Mouse (Mus musculus) heart, embryonic 10.5 days (tissue): ENCODE data around the gene Cant1. TPM values are rescaled to one million over a fixed set of nuclear protein-coding genes. Genes with fewer than 3 reads are reported as not detected.
A peak's percentile ranks its signal among the peaks of the same experiment; 100 is the strongest.

ENCODE experiments used
- DNase-seq: peaks from one replicate; pipeline ENCODE4 v3.0.0-alpha.2; 2017; ENCODE audit warnings: low spot score
- H3K27ac ChIP-seq: fragments of 300-500 bp; sonication (generic); 2 replicates; pipeline ENCODE4 v1.5.1; 2016; ENCODE audit warnings: mild to moderate bottlenecking
- H3K27me3 ChIP-seq: fragments of 300-500 bp; sonication (generic); 2 replicates; pipeline ENCODE4 v1.6.1; 2016; ENCODE audit warnings: mild to moderate bottlenecking; ENCODE audit not compliant: poor library complexity, insufficient read depth, severe bottlenecking
- H3K36me3 ChIP-seq: fragments of 300-500 bp; sonication (generic); 2 replicates; pipeline ENCODE4 v1.6.1; 2016; ENCODE audit warnings: mild to moderate bottlenecking, moderate library complexity
- H3K4me1 ChIP-seq: fragments of 300-500 bp; sonication (generic); 2 replicates; pipeline ENCODE4 v1.6.1; 2016; ENCODE audit warnings: mild to moderate bottlenecking
- H3K4me3 ChIP-seq: fragments of 300-500 bp; sonication (generic); 2 replicates; pipeline ENCODE4 v1.5.1; 2016; ENCODE audit warnings: mild to moderate bottlenecking, moderate library complexity
- H3K9me3 ChIP-seq: fragments of 300-500 bp; sonication (generic); 2 replicates; pipeline ENCODE4 v1.6.1; 2016; ENCODE audit warnings: mild to moderate bottlenecking, moderate library complexity
- WGBS: fragments of 180-500 bp; shearing (Covaris S2); methylation state at CpG from one replicate; pipeline ENCODE4 v1.1.7; 2016; 5-methylcytosine and 5-hydroxymethylcytosine counted together
- polyA plus RNA-seq: library from polyadenylated mRNA; unstranded; fragments of >200 nt; fragmentation: Nextera tagmentation; extraction: Ambion mirVana; gene quantifications from 2 replicates; pipeline ENCODE4 v1.2.1, GENCODE M21; 2016

Cant1 gene
- polyA plus RNA-seq = 22.4 and 23.5 TPM in 2 replicates

GRCm38 (mm10) chr11:118418834-118419504 lies at the start of gene Cant1:
Gene Cant1 (minus strand): TSS chr11:118419086.
- H3K36me3 ChIP-seq = peaks cover 31% of the 10 kb centered on the region
- H3K4me1 ChIP-seq = peaks cover 35% of the 10 kb centered on the region
- H3K27me3 ChIP-seq = peaks cover 5% of the 10 kb centered on the region; the same call in 1 of the 2 replicates
- peak; percentile 99 for DNase-seq
- WGBS = under 1% methylated on average over 50 of the region's 50 CpGs
- H3K4me3 ChIP-seq = peak within 1 kb of the TSS; percentile 92
- peak within 1 kb of the TSS; percentile 94 for H3K27ac ChIP-seq
- H3K9me3 ChIP-seq = no peaks in the 10 kb centered on the region

- Histone ChIP-seq H3K36me3 (no peaks in the 10 kb centered on the region), H3K4me1 (peaks cover 16% of the 10 kb centered on the region), H3K4me3 (no peak overlapping the region), H3K27ac (no peak overlapping the region), H3K27me3 (no peaks in the 10 kb centered on the region), H3K9me3 (no peaks in the 10 kb centered on the region)
- WGBS = 45% methylated on average over 11 of the region's 11 CpGs
- no peak for DNase-seq
Observed at GRCm38 (mm10) chr11:118467441-118468035, 48.7 kb upstream of the Cant1 start.

- no peak for DNase-seq
- Histone ChIP-seq H3K4me1 (peaks cover 13% of the 10 kb centered on the region), H3K27ac (no peak overlapping the region), H3K27me3 (no peaks in the 10 kb centered on the region), H3K4me3 (no peak overlapping the region), H3K9me3 (no peaks in the 10 kb centered on the region), H3K36me3 (no peaks in the 10 kb centered on the region)
- WGBS = 59% methylated on average over 6 of the region's 6 CpGs
Observed at GRCm38 (mm10) chr11:118460280-118460679, 41.4 kb upstream of the Cant1 start.

GRCm38 (mm10) chr11:118459536-118459935 lies 40.6 kb upstream of the Cant1 start:
- WGBS = 64% methylated on average over 3 of the region's 4 CpGs
- Histone ChIP-seq H3K27ac (peak overlapping the region; percentile 76), H3K4me3 (no peak overlapping the region), H3K36me3 (no peaks in the 10 kb centered on the region), H3K4me1 (peaks cover 13% of the 10 kb centered on the region), H3K9me3 (no peaks in the 10 kb centered on the region), H3K27me3 (no peaks in the 10 kb centered on the region)
- DNase-seq = no peak

- DNase-seq = no peak
- Histone ChIP-seq H3K27ac (peak overlapping the region; percentile 76), H3K36me3 (no peaks in the 10 kb centered on the region), H3K27me3 (no peaks in the 10 kb centered on the region), H3K4me3 (no peak overlapping the region), H3K9me3 (no peaks in the 10 kb centered on the region), H3K4me1 (peaks cover 17% of the 10 kb centered on the region)
- 25% methylated on average over 8 of the region's 8 CpGs for WGBS
Observed at GRCm38 (mm10) chr11:118459051-118459450, 40.2 kb upstream of the Cant1 start.

GRCm38 (mm10) chr11:118456937-118457336 lies 38.1 kb upstream of the Cant1 start:
- no peak overlapping the region for H3K4me3 ChIP-seq
- H3K27ac ChIP-seq = no peak overlapping the region
- H3K27me3 ChIP-seq = no peaks in the 10 kb centered on the region
- H3K9me3 ChIP-seq = no peaks in the 10 kb centered on the region
- H3K4me1 ChIP-seq = peaks cover 19% of the 10 kb centered on the region
- 76% methylated on average over 11 of the region's 11 CpGs for WGBS
- H3K36me3 ChIP-seq = no peaks in the 10 kb centered on the region
- no peak for DNase-seq

GRCm38 (mm10) chr11:118455788-118456187 lies 36.9 kb upstream of the Cant1 start:
- Histone ChIP-seq H3K36me3 (no peaks in the 10 kb centered on the region), H3K27me3 (no peaks in the 10 kb centered on the region), H3K27ac (no peak overlapping the region), H3K9me3 (no peaks in the 10 kb centered on the region), H3K4me1 (peaks cover 19% of the 10 kb centered on the region), H3K4me3 (no peak overlapping the region)
- 63% methylated on average over 6 of the region's 6 CpGs for WGBS
- no peak for DNase-seq

GRCm38 (mm10) chr11:118453886-118454671 lies 35.2 kb upstream of the Cant1 start:
- no peak overlapping the region for H3K4me3 ChIP-seq

GRCm38 (mm10) chr11:118452955-118453354 lies 34.1 kb upstream of the Cant1 start:
- Histone ChIP-seq H3K27ac (no peak overlapping the region), H3K36me3 (no peaks in the 10 kb centered on the region), H3K27me3 (peaks cover 16% of the 10 kb centered on the region; the same call in 1 of the 2 replicates), H3K9me3 (no peaks in the 10 kb centered on the region), H3K4me3 (no peak overlapping the region), H3K4me1 (peaks cover 10% of the 10 kb centered on the region; the same call in 1 of the 2 replicates)
- 64% methylated on average over 2 of the region's 2 CpGs for WGBS
- DNase-seq = no peak

More at GRCm38 (mm10) chr11:118453886-118454671, 35.2 kb upstream of the Cant1 start:
- Histone ChIP-seq H3K9me3 (no peaks in the 10 kb centered on the region), H3K27ac (no peak overlapping the region), H3K27me3 (0 out of 2 replicates have a peak, but pooled peaks cover 5% of the 10 kb centered on the region), H3K4me1 (peaks cover 15% of the 10 kb centered on the region), H3K36me3 (no peaks in the 10 kb centered on the region)
- 66% methylated on average over 11 of the region's 11 CpGs for WGBS
- DNase-seq = no peak

- DNase-seq = no peak
- Histone ChIP-seq H3K4me3 (no peak overlapping the region), H3K36me3 (no peaks in the 10 kb centered on the region), H3K27me3 (peaks cover 21% of the 10 kb centered on the region; the same call in 1 of the 2 replicates), H3K4me1 (peaks cover 10% of the 10 kb centered on the region; the same call in 1 of the 2 replicates), H3K9me3 (no peaks in the 10 kb centered on the region), H3K27ac (no peak overlapping the region)
- WGBS = 81% methylated on average over 6 of the region's 6 CpGs
Observed at GRCm38 (mm10) chr11:118451211-118451610, 32.3 kb upstream of the Cant1 start.

GRCm38 (mm10) chr11:118448385-118448784 lies 29.5 kb upstream of the Cant1 start:
- H3K9me3 ChIP-seq = no peaks in the 10 kb centered on the region
- H3K27ac ChIP-seq = no peak overlapping the region
- DNase-seq = no peak
- H3K27me3 ChIP-seq = peaks cover 37% of the 10 kb centered on the region
- H3K4me1 ChIP-seq = 0 out of 2 replicates have a peak, but pooled peaks cover 4% of the 10 kb centered on the region
- 77% methylated on average over 8 of the region's 8 CpGs for WGBS
- no peaks in the 10 kb centered on the region for H3K36me3 ChIP-seq
- H3K4me3 ChIP-seq = no peak overlapping the region

GRCm38 (mm10) chr11:118447346-118447745 lies 28.5 kb upstream of the Cant1 start:
- H3K36me3 ChIP-seq = no peaks in the 10 kb centered on the region
- DNase-seq = no peak
- no peak overlapping the region for H3K27ac ChIP-seq
- no peak overlapping the region for H3K4me3 ChIP-seq
- WGBS = 61% methylated on average over 4 of the region's 4 CpGs
- H3K27me3 ChIP-seq = peaks cover 37% of the 10 kb centered on the region
- no peaks in the 10 kb centered on the region for H3K9me3 ChIP-seq
- H3K4me1 ChIP-seq = peaks cover 12% of the 10 kb centered on the region

- H3K9me3 ChIP-seq = no peaks in the 10 kb centered on the region
- no peak for DNase-seq
- no peak overlapping the region for H3K27ac ChIP-seq
- 15% methylated on average over 3 of the region's 3 CpGs for WGBS
- no peaks in the 10 kb centered on the region for H3K36me3 ChIP-seq
- H3K4me1 ChIP-seq = peaks cover 20% of the 10 kb centered on the region
- peaks cover 37% of the 10 kb centered on the region for H3K27me3 ChIP-seq
- no peak overlapping the region for H3K4me3 ChIP-seq
Observed at GRCm38 (mm10) chr11:118445843-118446242, 27.0 kb upstream of the Cant1 start.
